Mouse (Mus musculus) forebrain, embryonic 11.5 days (tissue): ENCODE results near the gene Vsig10l. TPM values are rescaled to one million over a fixed set of nuclear protein-coding genes. Genes with fewer than 3 reads are reported as not detected.

Source experiments
- ATAC-seq: fragments of 200-750 bp; cut with Nextera tagmentation; replicated peaks from 2 replicates; pipeline ENCODE4 v1.8.0; 2017; ENCODE audit warnings: moderate TSS enrichment; ENCODE audit not compliant: low FRiP score
- DNase-seq: peaks from one replicate; pipeline ENCODE4 v3.0.0-alpha.2; 2017; ENCODE audit warnings: low spot score
- H3K27ac ChIP-seq: fragments of 300-500 bp; sonication (generic); 2 replicates; pipeline ENCODE4 v1.5.1; 2014; ENCODE audit warnings: low read depth, low read length
- H3K27me3 ChIP-seq: fragments of 300-500 bp; sonication (generic); 2 replicates; pipeline ENCODE4 v1.6.1; 2014; ENCODE audit warnings: mild to moderate bottlenecking, low read length, mixed read lengths; ENCODE audit not compliant: control insufficient read depth, insufficient read depth
- H3K36me3 ChIP-seq: fragments of 300-500 bp; sonication (generic); 2 replicates; pipeline ENCODE4 v1.6.1; 2014; ENCODE audit warnings: mild to moderate bottlenecking, low read length, moderate library complexity, mixed read lengths; ENCODE audit not compliant: control insufficient read depth, insufficient read depth
- H3K4me1 ChIP-seq: fragments of 300-500 bp; sonication (generic); replicated peaks from 2 replicates; pipeline ENCODE4 v1.6.1; 2014; ENCODE audit warnings: low read length, mixed read lengths; ENCODE audit not compliant: control insufficient read depth, insufficient read depth
- H3K4me2 ChIP-seq: fragments of 300-500 bp; sonication (generic); 2 replicates; pipeline ENCODE4 v1.6.1; 2014; ENCODE audit warnings: low read depth, mild to moderate bottlenecking, low read length, moderate library complexity, mixed read lengths; ENCODE audit not compliant: severe bottlenecking
- H3K4me3 ChIP-seq: fragments of 300-500 bp; sonication (generic); 2 replicates; pipeline ENCODE4 v1.5.1; 2014; ENCODE audit warnings: low read depth, low read length
- H3K9ac ChIP-seq: fragments of 300-500 bp; sonication (generic); 2 replicates; pipeline ENCODE4 v1.6.1; 2014; ENCODE audit warnings: low read length
- H3K9me3 ChIP-seq: fragments of 300-500 bp; sonication (generic); 2 replicates; pipeline ENCODE4 v1.6.1; 2016; ENCODE audit warnings: low read length, mixed read lengths; ENCODE audit not compliant: control insufficient read depth
- WGBS: fragments of 180-500 bp; shearing (Covaris S2); extraction: QIAGEN DNeasy Blood & Tissue Kit; methylation state at CpG from one replicate; pipeline ENCODE4 v1.1.7; 2014; 5-methylcytosine and 5-hydroxymethylcytosine counted together
- polyA plus RNA-seq: library from polyadenylated mRNA; unstranded; fragments of >200 nt; fragmentation: Nextera tagmentation; extraction: Ambion mirVana; gene quantifications from 2 replicates; pipeline ENCODE4 v1.2.1, GENCODE M21; 2014

Vsig10l gene
- 1.8 and 3.1 TPM in 2 replicates for polyA plus RNA-seq

GRCm38 (mm10) chr7:43462851-43463250 lies at the start of gene Vsig10l:
Gene Vsig10l, plus strand, starts transcription at chr7:43463151.
- Histone ChIP-seq H3K36me3 (no peaks in the 10 kb centered on the region), H3K9ac (no peak within 1 kb of the TSS), H3K4me1 (no peaks in the 10 kb centered on the region), H3K4me2 (no peak within 1 kb of the TSS), H3K4me3 (no peak within 1 kb of the TSS), H3K27me3 (peaks cover 12% of the 10 kb centered on the region), H3K27ac (no peak within 1 kb of the TSS), H3K9me3 (no peaks in the 10 kb centered on the region)
- DNase-seq = no peak
- no peak for ATAC-seq
- 71% methylated on average over 4 of the region's 4 CpGs for WGBS

GRCm38 (mm10) chr7:43417298-43417697 lies 45.7 kb upstream of the Vsig10l start:
- H3K36me3 ChIP-seq = no peaks in the 10 kb centered on the region
- H3K27ac ChIP-seq = no peak overlapping the region
- no peaks in the 10 kb centered on the region for H3K27me3 ChIP-seq
- no peak overlapping the region for H3K4me2 ChIP-seq
- ATAC-seq = no peak
- DNase-seq = no peak
- H3K9me3 ChIP-seq = no peaks in the 10 kb centered on the region; the same call in 1 of the 2 replicates
- no peak overlapping the region for H3K4me3 ChIP-seq
- H3K9ac ChIP-seq = no peak overlapping the region
- WGBS = 85% methylated on average over 10 of the region's 10 CpGs
- no peaks in the 10 kb centered on the region for H3K4me1 ChIP-seq

DNA sequence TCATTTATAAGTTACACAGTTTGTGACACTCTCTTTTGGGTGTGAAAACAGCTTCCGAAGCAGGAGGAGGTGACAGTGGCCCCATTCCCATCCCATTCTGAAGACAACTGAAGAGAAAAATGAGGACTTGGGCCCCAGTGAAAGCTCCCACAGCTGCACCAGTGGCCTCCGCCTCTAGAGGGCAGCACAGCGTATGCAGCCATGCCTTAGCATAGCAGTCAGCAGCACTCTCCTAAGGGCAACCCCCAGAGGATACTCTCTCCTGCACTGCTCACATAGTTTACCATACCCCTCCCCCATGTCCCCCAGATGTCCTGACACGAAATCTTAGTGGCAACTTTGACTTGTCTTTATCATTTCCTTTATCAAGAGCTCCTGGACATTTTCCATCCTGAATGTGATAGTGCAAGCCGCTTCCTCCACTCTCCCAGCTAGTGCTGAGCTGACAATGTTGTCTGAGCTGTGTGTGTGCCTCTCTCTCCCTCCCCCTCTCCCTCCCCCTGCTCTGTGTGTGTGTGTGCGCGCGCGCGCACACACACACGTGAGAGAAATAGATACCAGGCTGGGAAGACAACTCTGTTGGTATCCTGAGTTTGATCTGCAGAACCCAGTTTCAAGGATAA lies 39.8 kb upstream of the Vsig10l start:
- Histone ChIP-seq H3K4me1 (no peaks in the 10 kb centered on the region), H3K36me3 (no peaks in the 10 kb centered on the region), H3K27me3 (no peaks in the 10 kb centered on the region), H3K4me3 (no peak overlapping the region), H3K27ac (no peak overlapping the region), H3K9ac (no peak overlapping the region), H3K4me2 (0 out of 2 replicates have a peak overlapping the region, but pooled peaks have one; percentile 2), H3K9me3 (no peaks in the 10 kb centered on the region; the same call in 1 of the 2 replicates)
- ATAC-seq (peak; percentile 93), DNase-seq (peak; percentile 92)
- WGBS = 14% methylated on average over 11 of the region's 11 CpGs

DNA sequence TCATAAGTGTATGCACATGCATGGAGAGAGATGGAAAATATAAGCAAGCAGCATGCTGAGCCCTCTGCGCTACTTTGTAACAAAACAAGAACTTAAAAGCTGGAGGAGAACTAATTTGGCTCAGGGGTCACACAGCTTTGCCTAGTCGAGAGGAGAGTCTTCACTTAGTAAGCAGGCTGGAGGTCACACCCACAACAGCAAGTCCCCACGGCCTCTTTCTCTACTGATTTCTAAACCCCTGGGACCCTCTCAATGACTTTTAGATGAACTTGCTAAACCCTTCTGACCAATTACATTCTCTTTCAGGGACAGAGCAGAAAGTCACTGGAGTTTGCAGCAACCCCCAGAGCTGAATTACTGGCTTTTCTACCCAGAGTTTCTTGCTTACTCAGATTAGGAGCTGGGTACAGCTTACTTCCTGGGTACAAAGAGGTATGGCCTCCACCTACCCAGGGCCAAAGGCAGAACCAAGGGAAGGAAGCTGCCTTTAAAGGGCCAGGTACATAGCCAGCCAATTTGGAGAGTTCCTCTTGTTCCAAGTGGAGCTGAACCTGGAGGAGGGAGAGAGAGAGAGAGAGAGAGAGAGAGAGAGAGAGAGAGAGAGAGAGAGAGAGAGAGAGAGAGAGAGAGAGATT lies 38.8 kb upstream of the Vsig10l start:
- 59% methylated on average over 3 of the region's 3 CpGs for WGBS
- Histone ChIP-seq H3K4me2 (no peak overlapping the region), H3K9me3 (no peaks in the 10 kb centered on the region; the same call in 1 of the 2 replicates), H3K4me3 (no peak overlapping the region), H3K9ac (no peak overlapping the region), H3K27me3 (no peaks in the 10 kb centered on the region), H3K27ac (no peak overlapping the region), H3K4me1 (no peaks in the 10 kb centered on the region), H3K36me3 (no peaks in the 10 kb centered on the region)
- ATAC-seq (no peak), DNase-seq (no peak)

- 89% methylated on average over 8 of the region's 8 CpGs for whole genome bisulfite sequencing
- ATAC-seq = no peak
- no peak within 1 kb of the TSS for H3K4me2 ChIP-seq
Observed at GRCm38 (mm10) chr7:43427406-43427805, 35.5 kb upstream of the Vsig10l start, which contains the start of gene Lim2. Gene Lim2, plus strand, starts transcription at chr7:43427670.

GRCm38 (mm10) chr7:43429500-43429899 lies 33.5 kb upstream of the Vsig10l start:
- Histone ChIP-seq H3K36me3 (no peaks in the 10 kb centered on the region), H3K4me3 (no peak overlapping the region), H3K27me3 (no peaks in the 10 kb centered on the region), H3K9me3 (no peaks in the 10 kb centered on the region; the same call in 1 of the 2 replicates), H3K4me1 (no peaks in the 10 kb centered on the region), H3K4me2 (no peak overlapping the region), H3K9ac (no peak overlapping the region), H3K27ac (no peak overlapping the region)
- 60% methylated on average over 4 of the region's 4 CpGs for WGBS
- ATAC-seq = no peak
- DNase-seq = no peak

More at GRCm38 (mm10) chr7:43427406-43427805, 35.5 kb upstream of the Vsig10l start, which contains the start of gene Lim2:
- H3K27me3 ChIP-seq = no peaks in the 10 kb centered on the region
- no peak within 1 kb of the TSS for H3K4me3 ChIP-seq
- H3K4me1 ChIP-seq = no peaks in the 10 kb centered on the region
- no peaks in the 10 kb centered on the region; the same call in 1 of the 2 replicates for H3K9me3 ChIP-seq
- no peak within 1 kb of the TSS for H3K9ac ChIP-seq
- DNase-seq = no peak
- H3K27ac ChIP-seq = no peak within 1 kb of the TSS
- no peaks in the 10 kb centered on the region for H3K36me3 ChIP-seq

DNA sequence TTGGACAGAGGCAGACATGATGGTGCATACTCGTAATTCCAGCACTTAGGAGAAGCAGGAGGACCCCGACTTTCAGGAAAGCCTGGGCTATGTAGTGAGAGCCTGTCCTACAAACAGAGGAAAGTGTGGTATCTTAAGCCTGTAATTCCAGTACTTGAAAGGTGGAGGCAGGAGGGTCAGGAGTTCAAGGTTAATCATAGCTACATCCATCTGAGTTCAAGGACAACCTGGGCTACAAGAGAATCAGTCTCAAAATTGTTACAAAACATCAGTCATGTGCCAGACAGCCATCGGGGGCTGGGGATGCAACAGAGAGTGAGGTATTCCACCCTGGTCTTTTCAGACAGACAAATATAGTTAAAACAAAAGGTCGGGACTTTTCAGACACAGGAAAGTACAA lies 30.1 kb upstream of the Vsig10l start:
- no peak for ATAC-seq

GRCm38 (mm10) chr7:43434676-43435075 lies 28.3 kb upstream of the Vsig10l start:
- ATAC-seq (no peak), DNase-seq (no peak)
- Histone ChIP-seq H3K27ac (no peak overlapping the region), H3K4me1 (no peaks in the 10 kb centered on the region), H3K27me3 (no peaks in the 10 kb centered on the region), H3K4me2 (no peak overlapping the region), H3K4me3 (no peak overlapping the region), H3K9me3 (no peaks in the 10 kb centered on the region), H3K9ac (no peak overlapping the region), H3K36me3 (no peaks in the 10 kb centered on the region)
- 86% methylated on average over 5 of the region's 5 CpGs for WGBS

More for the DNA sequence above, 30.1 kb upstream of the Vsig10l start:
- H3K9me3 ChIP-seq = no peaks in the 10 kb centered on the region
- H3K36me3 ChIP-seq = no peaks in the 10 kb centered on the region
- H3K4me2 ChIP-seq = no peak overlapping the region
- no peaks in the 10 kb centered on the region for H3K27me3 ChIP-seq
- no peaks in the 10 kb centered on the region for H3K4me1 ChIP-seq
- no peak overlapping the region for H3K9ac ChIP-seq
- no peak overlapping the region for H3K27ac ChIP-seq
- no peak for DNase-seq
- WGBS = 82% methylated on average over 4 of the region's 4 CpGs
- H3K4me3 ChIP-seq = no peak overlapping the region
